Mouse (Mus musculus): ENCODE data around the gene Slc13a3.

GRCm38 (mm10) chr2:165467824-165468452, 5.1 kb downstream of the Slc13a3 start:
- TF ChIP-seq CTCF (IDR thresholded peaks at IDR 0.05; ENCODE audit: control insufficient read depth, insufficient read depth, low read length): no peak
- TF ChIP-seq POLR2A (IDR thresholded peaks at IDR 0.05; ENCODE audit: borderline replicate concordance, control insufficient read depth, low read depth, low read length): no peak
